Mouse (Mus musculus): Measurements from ENCODE around the gene Gsn.

Gsn gene

DNA sequence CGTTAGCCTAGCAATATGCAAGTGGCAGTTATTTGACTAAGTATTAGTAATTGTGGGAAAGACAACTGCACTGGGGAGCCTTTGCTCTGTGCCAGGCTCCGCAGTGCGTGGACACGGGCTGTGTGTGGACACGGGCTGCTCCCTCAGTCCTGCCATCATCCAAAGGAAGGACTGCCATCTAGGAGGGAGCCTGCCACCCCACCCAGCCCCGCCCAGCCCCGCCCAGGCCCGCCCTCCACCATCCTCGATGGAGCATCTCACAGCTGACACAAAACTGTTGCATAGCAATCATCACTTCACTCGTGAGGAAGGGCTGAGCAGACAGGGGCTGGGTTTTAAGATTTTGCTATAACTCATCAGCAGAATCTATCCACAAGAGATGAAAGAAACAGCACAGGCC, 69.8 kb downstream of the Gsn start:
- DNase-seq (ENCODE audit: low read depth, low spot score): no peak

DNA sequence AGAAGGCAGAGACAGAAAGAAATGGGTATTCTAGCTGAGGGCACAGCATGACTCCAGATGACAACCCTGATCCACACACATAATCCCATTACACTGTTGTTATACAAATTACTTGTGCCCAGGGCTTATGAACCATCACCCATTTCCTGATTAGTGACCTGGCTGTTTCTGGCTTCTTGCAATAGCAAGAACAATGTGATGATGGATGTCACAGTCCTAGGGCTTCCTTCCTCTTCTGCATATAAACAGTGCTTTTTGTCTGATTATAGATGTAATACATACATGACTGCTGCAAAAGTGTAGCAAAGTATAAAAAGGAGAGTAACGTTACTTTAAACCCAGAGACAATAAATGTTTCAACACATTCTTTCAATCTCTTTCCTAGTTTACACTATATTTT, 70.8 kb downstream of the Gsn start:
- DNase-seq (ENCODE audit: low read depth, low spot score): no peak

DNA sequence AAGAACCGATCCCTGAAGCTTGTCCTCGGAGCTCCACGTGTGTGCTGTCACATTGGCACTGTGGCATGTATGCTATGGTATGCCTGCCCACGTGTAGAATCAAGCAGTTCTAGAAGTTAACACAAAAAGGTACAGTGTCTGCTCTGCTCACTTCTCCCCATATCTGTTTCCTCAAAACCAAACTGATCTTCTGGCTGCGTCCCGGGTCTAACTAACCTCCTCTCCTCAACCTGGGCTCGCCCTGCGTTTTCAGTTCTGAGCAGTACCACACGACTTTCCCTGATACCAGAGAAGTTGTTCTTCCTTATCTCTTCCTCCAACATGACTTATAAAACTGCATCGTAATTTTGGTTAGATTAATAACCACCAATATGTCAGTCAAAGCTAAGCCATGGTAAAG, 71.4 kb downstream of the Gsn start:
- DNase-seq (ENCODE audit: low read depth, low spot score): no peak

DNA sequence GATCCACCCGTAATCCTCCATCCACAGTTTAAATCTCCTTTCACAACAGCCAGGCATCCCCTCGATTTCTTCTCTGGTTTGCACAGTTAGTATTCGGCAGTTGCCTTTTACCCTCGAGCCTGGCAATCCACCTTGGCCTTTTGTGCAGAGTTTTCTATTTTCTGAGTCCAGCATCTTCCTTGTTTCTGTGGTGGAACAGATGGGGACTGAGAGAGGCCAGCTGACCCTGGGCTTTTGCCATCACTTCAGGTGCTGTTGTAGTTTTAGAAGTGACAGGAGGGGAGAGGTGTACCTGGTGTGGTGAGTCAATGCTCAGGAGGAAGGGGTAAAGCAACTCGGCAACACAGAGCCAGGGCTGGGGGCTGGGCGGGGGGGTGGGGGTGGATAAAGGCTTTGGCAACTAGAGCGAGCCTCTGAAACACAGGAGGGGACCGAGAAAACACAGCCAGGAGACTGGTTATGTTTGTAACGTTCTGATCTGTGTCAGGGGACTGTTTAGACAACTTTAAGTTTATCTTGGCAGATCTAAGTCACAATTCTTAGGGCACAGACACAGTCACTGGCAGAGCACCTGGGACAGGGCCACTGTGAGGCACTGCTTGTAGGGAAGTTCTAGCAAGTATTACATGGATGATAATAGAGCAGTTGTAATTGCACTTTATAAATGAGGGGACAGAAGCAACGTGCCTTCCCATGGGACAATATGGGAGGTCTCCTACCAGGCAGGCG, 72.0 kb downstream of the Gsn start:
- DNase-seq (ENCODE audit: low read depth, low spot score): no peak

DNA sequence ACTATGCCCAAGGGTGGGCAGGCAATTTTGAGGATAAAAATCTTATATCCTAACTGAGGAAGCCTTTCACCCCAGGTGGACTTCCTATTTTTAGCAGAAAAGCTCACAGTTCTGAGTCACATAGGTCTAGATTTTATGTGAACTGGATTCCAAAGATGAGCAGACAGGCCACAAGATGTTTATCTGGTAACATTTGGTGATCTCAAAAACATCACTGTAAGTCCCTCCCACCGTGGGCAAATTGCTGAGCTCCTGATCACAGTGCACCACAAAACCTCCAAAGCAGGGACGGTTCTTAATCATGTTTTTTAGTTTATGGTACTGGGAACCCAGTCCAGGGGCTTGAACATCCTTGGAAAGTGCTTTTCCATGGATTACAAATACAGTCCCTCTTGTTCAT, 72.9 kb downstream of the Gsn start:
- DNase-seq (ENCODE audit: low read depth, low spot score): no peak

DNA sequence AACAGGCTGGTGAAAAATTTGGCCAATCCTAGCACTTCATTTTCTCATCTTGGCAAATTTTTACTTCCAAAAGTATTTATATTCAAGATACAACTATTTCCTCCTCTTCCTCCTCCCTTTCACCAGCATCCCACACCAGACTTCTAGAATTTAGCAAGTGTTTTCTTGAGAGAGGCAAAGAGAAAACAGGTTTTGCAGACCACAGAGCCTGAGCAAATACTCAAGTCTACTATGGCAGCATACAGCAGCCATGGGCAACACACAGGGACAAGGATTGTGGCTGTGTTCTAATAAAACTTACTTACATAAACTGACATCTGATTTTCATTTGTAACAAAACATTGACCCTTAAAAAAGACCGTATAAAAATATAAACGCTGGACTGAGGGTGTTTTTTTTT, 75.0 kb downstream of the Gsn start:
- DNase-seq (ENCODE audit: low read depth, low spot score): no peak

DNA sequence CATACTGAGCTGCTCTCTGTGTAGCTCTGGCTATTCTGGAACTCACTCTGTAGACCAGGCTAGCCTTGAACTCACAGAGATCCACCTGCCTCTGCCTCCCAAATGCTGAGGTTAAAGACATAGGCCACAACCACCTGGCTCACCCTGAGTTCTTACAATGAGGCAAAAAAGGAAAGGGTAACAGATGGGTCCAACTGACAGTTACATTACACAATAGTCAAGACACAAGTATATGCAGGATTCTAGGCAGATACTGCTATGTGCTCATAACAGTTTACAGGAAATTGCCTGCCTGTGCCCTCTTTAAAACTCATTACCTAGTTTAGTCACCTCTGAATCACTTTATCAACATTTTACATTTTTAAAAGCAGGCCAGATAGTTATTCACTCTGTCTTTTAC, 77.5 kb downstream of the Gsn start:
- DNase-seq (ENCODE audit: low read depth, low spot score): no peak

DNA sequence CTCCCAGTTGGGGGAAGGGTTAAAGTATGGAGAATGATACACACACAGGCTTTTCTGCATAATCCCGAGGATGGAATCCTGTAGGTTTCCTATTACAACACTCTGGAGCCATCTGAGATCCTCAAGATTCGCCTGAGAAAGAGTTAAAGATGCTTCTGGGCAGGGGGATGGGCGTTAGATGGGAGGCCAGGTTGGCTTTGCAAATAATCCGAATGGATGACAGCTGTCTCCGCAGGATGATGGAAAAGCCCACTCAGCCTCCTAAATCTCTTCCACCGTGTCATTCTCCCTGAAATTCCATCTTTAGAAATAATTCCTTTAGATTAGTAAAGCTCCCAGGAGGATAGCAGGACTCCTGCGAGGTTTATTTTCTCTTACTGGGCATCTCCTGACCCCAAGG, 79.4 kb downstream of the Gsn start:
- no peak for DNase-seq (ENCODE audit: low read depth, low spot score)

DNA sequence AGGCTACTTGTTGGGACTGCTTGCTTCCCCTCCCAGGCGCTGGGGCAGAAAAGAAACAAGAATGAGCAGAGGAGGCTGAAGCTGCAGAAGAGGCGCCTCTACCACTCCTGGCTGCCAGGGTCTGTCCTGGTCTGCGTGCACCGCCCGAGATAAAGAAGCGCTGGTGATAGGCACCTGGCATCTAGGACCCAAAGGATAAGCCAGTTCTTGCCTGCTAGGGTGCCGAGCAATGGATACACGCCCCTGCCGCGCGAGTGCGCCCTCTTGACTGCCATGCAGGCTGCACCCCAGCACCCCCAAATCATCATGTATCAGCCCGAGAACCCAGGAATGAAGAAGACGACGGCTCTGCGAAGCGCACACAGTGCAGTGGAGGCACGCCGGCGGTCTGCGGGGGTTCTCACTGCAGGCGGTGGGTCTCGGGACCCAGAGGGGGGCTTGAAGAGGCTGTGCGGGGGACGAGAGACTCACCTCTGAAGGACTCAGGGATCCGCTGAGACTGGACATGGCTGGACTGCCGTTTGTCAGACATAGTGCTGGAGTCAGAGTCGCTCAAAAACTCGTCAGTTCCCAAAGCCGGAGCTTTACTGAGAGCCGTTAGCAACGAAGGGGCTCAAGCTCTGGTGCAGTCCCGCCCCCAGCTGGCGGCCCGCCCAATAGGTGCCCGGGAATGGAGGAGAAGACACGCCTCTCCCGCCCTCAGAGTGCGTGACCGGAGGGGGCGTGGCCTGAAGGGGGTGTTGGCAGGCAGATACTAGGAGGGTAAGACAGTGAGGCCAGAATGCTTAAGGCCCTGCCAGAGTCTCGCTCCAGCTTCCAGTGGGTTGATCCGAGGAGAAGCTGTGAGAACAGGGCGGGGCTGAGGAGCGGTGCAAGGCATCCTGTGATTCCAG, 80.5 kb downstream of the Gsn start, which contains the start of gene Stom:
Gene Stom, minus strand, starts transcription at position 589 of the 893 bp plus-strand sequence.
- peak; percentile 96 for DNase-seq (ENCODE audit: low read depth, low spot score)

DNA sequence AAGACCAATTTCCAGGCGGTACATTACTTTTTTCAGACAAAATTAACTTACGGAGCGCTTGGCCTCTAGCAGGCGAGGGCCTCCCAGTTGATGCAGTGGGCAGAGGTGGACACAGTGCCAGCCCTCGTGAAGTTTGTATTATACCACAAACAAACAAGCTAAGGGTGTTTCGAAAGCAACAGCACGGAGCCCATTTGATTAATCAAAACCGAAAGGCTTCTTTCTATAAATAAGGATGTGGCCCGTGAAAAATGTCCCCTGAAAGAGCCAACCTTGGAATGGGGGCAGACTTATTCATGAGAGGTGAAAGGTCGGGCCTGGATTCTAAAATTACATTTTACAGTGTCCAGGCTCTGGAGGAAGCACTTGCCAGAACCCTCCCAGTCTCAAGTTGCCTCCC, 81.2 kb downstream of the Gsn start:
- no peak for DNase-seq (ENCODE audit: low read depth, low spot score)

DNA sequence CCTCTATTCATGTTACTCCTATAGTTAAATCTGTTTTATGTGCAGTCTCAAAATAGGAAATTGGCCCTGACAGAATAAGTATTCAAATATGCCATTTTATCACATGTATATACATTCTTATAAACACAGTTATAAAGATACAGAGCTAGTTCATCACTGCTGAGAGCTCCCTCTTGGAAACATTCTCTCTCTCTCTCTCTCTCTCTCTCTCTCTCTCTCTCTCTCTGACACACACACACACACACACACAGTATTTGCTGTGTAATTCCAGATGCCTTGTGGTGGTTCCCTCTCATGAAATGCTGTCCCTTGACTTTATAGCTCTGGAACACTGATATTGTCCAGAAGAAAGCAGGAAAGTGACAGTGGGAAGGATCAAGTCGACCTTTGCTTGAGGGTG, 81.9 kb downstream of the Gsn start:
- DNase-seq (ENCODE audit: low read depth, low spot score): no peak

DNA sequence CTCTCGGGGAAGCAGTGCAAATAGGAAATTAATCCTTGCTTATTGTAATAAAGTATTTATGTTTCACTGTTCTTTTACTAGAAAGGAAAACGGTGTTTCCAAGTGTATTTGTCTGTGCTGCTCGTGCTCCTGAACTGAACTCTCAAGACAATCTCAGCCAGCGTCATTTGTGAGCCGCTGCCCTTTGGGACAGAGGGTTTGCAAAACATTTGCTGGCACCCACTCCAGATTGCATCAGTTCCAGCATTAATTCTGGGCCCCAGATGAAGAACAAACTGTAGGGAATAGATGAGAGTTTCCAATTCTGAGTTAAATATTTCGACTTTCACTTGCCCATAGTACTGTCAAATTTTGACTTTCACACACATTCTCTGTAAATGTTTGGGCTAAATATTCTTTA, 82.5 kb downstream of the Gsn start:
- DNase-seq (ENCODE audit: low read depth, low spot score): no peak

DNA sequence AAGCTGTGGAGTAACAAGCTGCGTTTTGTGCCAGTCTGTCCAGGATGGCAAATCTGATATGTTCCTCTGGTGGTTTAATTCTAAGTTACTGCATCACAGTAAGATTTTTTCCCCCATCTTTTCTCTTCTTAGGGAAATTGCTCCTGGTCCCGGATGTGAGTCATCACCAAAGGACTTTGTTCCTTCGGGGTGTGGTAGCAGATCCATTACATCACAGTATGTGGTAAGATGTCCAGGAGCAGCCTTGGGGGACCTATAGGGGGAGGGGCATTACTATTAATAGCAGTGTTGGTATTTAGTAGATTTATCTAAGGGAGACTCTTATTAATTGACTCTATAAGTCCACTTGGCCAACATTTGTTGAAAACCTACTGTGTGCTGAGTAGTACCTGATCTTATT, 86.4 kb downstream of the Gsn start:
- no peak for DNase-seq (ENCODE audit: low read depth, low spot score)

DNA sequence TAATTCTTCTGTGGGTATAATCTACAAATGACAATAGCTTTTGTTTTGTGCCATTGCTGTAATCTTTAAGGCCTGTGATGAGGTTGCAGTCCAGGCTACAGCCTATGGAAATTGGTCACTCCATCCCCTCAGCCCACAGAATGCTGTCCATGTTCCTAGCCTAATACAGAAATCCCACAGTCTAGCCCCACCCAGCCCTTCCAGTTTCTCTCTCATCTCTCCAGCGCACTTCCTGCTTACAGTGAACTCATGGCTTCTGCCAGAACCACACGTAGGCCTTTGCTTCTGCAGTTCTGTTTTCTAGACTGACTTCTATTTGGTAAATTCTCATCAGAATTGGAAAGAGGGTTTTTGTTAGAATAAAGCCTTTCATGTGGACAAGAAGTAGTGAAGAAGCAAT, 89.8 kb downstream of the Gsn start:
- no peak for DNase-seq (ENCODE audit: low read depth, low spot score)

DNA sequence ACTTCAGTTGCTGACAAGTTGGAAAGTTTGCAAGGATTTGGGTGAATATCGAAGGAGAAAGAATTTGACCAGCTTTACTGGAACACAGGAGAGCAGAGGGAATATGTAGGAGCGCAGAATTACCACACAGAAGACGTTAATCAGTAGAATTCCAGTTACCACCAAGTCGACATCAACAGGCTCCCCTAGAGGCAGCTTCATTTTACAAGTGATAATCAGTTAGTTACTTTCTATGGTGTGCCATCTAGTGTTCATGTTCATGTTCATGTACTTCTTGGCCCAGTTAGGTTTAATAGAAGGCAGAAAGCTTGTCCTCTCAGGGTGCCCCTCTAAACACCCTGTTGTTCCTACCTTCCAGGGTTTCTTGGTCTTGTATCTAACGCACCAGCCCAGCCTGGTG, 93.0 kb downstream of the Gsn start:
- DNase-seq (ENCODE audit: low read depth, low spot score): no peak

Measured in WW6 (cell line).